Mouse (Mus musculus) neural tube, embryonic 14.5 days (tissue): ENCODE measurements around the gene Olfr487. TPM values are rescaled to one million over a fixed set of nuclear protein-coding genes. Genes with fewer than 3 reads are reported as not detected.
"Not testable (repeated sequence)": the region's sequence is repeated elsewhere in the genome, so short reads cannot be mapped to it uniquely, and the experiment has no call there.

Experiments used
- ATAC-seq: fragments of 200-750 bp; cut with Nextera tagmentation; 2 replicates; pipeline ENCODE4 v1.8.0; 2017; ENCODE audit warnings: low read depth, mild to moderate bottlenecking, moderate TSS enrichment, moderate library complexity
- H3K27ac ChIP-seq: fragments of 300-500 bp; sonication (generic); 2 replicates; pipeline ENCODE4 v1.5.1; 2014; ENCODE audit warnings: low read depth, mild to moderate bottlenecking, control low read depth, low read length, moderate library complexity, mixed read lengths
- H3K27me3 ChIP-seq: fragments of 300-500 bp; sonication (generic); 2 replicates; pipeline ENCODE4 v1.6.1; 2014; ENCODE audit warnings: low read length; ENCODE audit not compliant: control insufficient read depth, insufficient read depth
- H3K36me3 ChIP-seq: fragments of 300-500 bp; sonication (generic); 2 replicates; pipeline ENCODE4 v1.6.1; 2014; ENCODE audit warnings: low read length, mixed read lengths; ENCODE audit not compliant: control insufficient read depth, insufficient read depth
- H3K4me1 ChIP-seq: fragments of 300-500 bp; sonication (generic); 2 replicates; pipeline ENCODE4 v1.6.1; 2014; ENCODE audit warnings: low read length; ENCODE audit not compliant: control insufficient read depth, insufficient read depth
- H3K4me2 ChIP-seq: fragments of 300-500 bp; sonication (generic); 2 replicates; pipeline ENCODE4 v1.6.1; 2014; ENCODE audit warnings: mild to moderate bottlenecking, low read depth, low read length, control low read depth
- H3K4me3 ChIP-seq: fragments of 300-500 bp; sonication (generic); 2 replicates; pipeline ENCODE4 v1.5.1; 2014; ENCODE audit warnings: low read depth, low read length, control low read depth, mixed read lengths
- H3K9ac ChIP-seq: fragments of 300-500 bp; sonication (generic); replicated peaks from 2 replicates; pipeline ENCODE4 v1.6.1; 2014; ENCODE audit warnings: low read depth, mild to moderate bottlenecking, control low read depth, low read length, mixed read lengths
- H3K9me3 ChIP-seq: fragments of 300-500 bp; sonication (generic); 2 replicates; pipeline ENCODE4 v1.6.1; 2016; ENCODE audit warnings: low read length; ENCODE audit not compliant: control insufficient read depth
- WGBS: fragments of 180-500 bp; shearing (Covaris S2); extraction: QIAGEN DNeasy Blood & Tissue Kit; methylation state at CpG from one replicate; pipeline ENCODE4 v1.1.7; 2014; 5-methylcytosine and 5-hydroxymethylcytosine counted together
- polyA plus RNA-seq: library from polyadenylated mRNA; unstranded; fragments of >200 nt; fragmentation: Nextera tagmentation; extraction: Ambion mirVana; gene quantifications from 2 replicates; pipeline ENCODE4 v1.2.1, GENCODE M21; 2014

Olfr487 gene
- polyA plus RNA-seq: not detected in 2 replicates

DNA sequence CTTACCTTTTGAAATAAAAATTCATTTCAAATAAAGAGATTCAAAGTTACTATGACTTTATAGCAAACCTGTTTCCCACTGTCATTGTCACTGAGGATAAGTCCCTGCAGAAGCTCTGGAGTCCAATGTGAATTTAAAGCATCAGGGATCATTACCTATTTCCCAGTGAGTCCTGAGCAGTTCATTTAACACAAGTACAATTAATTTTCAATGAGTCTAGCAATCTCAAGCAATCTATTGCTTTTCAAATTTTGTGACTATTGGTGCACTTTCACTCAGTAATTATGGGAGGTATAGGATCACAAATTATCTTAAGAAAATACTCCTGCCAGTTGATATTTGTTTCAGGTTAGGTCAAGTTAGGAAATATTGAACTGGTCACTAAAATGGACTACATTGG, at the start of gene Olfr487:
Gene Olfr487 (minus strand): TSS at position 101 of the 400 bp plus-strand sequence.
- not testable (repeated sequence) for H3K27ac ChIP-seq, H3K9me3 ChIP-seq, H3K9ac ChIP-seq, H3K36me3 ChIP-seq, H3K4me1 ChIP-seq, H3K4me3 ChIP-seq, H3K4me2 ChIP-seq, H3K27me3 ChIP-seq, ATAC-seq

DNA sequence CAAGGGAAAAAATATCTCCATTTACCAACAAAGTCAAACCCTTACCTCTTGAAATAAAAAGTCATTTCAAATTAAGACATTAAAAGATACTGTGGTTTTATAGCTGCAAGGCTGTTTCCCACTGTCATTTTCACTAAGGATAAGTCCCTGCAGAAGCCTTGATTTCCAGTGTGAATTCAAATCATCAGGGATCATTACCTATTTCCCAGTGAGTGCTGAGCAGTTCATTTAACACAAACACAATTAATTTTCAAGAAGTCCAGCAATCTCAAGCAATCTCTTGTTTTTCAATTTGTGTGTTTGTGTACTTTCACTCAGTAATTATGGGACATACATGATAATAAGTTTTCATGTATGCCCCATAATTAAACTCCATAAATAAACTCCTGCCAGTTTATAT, 43.8 kb upstream of the Olfr487 start, which contains the start of gene Olfr488:
Gene Olfr488 (minus strand): TSS at position 101 of the 400 bp plus-strand sequence.
- Histone ChIP-seq H3K4me2 (no peak within 1 kb of the TSS), H3K4me1 (no peaks in the 10 kb centered on the region), H3K36me3 (no peaks in the 10 kb centered on the region), H3K9ac (no peak within 1 kb of the TSS), H3K27me3 (no peaks in the 10 kb centered on the region), H3K4me3 (no peak within 1 kb of the TSS), H3K27ac (no peak within 1 kb of the TSS), H3K9me3 (no peaks in the 10 kb centered on the region)
- no peak for ATAC-seq

DNA sequence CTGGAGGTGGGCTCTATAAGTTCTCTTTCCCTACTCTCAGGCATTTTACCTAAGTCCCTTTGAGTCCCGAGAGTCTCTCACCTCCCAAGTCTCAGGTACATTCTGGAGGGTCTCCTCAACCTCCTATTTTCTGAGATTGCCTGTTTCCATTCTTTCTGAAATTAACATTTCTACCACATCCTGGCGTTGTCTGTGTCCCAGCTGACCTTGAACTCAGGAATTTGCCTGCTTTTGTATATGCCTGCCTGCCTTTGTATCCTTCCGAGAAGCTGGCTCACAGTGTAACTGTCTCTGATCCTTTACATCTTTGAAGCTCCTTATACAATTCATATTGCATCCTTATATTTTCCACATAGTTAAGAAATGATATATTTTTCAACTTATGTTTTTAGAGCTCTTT, 19.1 kb upstream of the Olfr487 start:
- Histone ChIP-seq H3K9ac (no peak overlapping the region), H3K9me3 (no peaks in the 10 kb centered on the region), H3K4me1 (no peaks in the 10 kb centered on the region), H3K4me3 (no peak overlapping the region), H3K27me3 (no peaks in the 10 kb centered on the region), H3K27ac (no peak overlapping the region), H3K4me2 (no peak overlapping the region), H3K36me3 (no peaks in the 10 kb centered on the region)
- no peak for ATAC-seq
- WGBS: 89% methylated on average over 3 of the region's 3 CpGs

DNA sequence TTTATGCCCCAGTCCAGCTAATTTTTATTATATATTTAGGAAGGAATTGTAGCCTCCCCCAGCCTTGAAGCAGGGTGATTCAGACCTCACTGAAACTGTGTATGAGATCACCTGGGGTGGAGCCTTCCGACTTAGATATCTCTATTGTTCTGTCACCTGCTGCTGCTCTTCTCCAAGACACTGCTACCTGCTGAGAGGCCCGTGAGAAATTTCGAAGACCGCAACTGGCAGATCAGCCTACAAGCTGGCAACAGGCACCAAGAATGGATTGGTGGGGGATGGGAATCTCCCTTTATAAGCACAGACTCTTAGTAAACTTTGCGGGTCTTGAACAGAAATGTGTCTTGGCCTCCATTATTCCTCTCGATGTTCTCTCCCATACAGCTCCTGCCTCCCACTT, 17.5 kb downstream of the Olfr487 start:
- no peaks in the 10 kb centered on the region for H3K27me3 ChIP-seq
- ATAC-seq: no peak
- no peak overlapping the region for H3K4me2 ChIP-seq
- WGBS: 60% methylated on average over 6 of the region's 6 CpGs
- H3K27ac ChIP-seq: no peak overlapping the region
- no peak overlapping the region for H3K4me3 ChIP-seq
- H3K4me1 ChIP-seq: no peaks in the 10 kb centered on the region
- H3K9me3 ChIP-seq: no peaks in the 10 kb centered on the region
- H3K9ac ChIP-seq: no peak overlapping the region
- H3K36me3 ChIP-seq: no peaks in the 10 kb centered on the region

DNA sequence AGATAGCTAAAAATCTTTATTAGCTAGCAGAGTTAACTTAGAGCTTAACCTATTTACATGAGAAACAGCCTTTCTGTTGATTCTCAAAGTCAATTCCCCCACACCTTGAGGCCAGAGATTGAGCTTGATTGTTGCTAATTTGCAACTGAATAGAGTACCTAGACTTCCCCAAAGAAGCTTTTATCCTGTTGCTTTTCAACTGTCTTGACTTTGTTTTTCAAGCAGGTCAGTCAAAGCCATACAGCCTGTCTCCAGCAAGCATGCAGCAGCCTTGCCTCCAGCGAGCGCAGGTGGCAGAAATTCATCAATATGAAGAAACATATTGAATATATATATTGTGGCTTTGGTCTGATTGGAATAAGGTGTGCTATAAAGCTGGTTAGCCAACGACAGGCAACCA, 18.1 kb downstream of the Olfr487 start:
- H3K36me3 ChIP-seq, H3K4me2 ChIP-seq, H3K4me3 ChIP-seq, H3K9ac ChIP-seq, H3K9me3 ChIP-seq, H3K27me3 ChIP-seq, H3K4me1 ChIP-seq, ATAC-seq, H3K27ac ChIP-seq: not testable (repeated sequence)
- 51% methylated on average over 3 of the region's 3 CpGs for WGBS

DNA sequence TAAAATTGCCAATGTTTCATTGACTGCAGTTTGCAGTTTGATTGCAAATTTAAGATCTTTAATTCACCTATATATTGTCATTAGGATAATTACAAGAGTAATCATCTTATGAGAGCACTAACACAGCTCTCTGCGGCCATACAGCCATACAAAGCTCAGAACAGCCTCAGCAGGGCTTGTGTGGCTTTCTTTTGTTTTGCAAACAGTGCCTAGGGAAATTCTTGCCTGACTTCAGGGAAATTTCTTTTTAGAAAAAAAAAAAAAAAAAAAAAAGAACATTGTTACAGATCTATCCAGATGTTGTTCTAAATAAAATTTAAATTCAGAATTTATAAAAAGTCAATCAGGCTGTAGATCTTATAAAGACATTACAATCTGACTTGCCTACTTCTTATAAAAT, 21.7 kb downstream of the Olfr487 start:
- ATAC-seq, H3K27ac ChIP-seq, H3K27me3 ChIP-seq, H3K4me1 ChIP-seq, H3K9me3 ChIP-seq, H3K4me2 ChIP-seq, H3K36me3 ChIP-seq, H3K4me3 ChIP-seq, H3K9ac ChIP-seq: not testable (repeated sequence)
- WGBS: 36% methylated on average over 1 of the region's 1 CpGs

DNA sequence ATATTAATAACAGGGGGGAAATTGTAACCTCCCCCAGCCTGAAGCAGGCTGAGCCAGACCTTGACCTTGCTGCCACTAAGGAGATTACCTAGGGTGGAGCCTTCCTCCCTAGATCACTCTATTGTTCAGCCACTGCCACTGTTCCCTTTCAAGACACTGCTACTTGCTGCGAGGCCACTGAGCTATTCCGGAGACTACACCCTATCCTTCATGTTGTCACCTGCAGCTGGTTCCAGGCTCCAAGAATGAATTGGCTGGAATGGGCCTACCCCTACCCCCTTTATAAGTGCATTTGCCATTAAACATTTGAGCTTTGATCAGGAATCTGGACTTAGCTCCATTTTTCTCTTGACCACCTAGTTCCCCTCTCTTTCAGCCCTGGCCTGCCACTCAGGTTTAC, 23.2 kb downstream of the Olfr487 start:
- H3K27me3 ChIP-seq, H3K27ac ChIP-seq, H3K4me1 ChIP-seq, H3K9me3 ChIP-seq, H3K4me2 ChIP-seq, H3K36me3 ChIP-seq, H3K4me3 ChIP-seq, ATAC-seq, H3K9ac ChIP-seq: not testable (repeated sequence)
- 28% methylated on average over 2 of the region's 2 CpGs for WGBS

DNA sequence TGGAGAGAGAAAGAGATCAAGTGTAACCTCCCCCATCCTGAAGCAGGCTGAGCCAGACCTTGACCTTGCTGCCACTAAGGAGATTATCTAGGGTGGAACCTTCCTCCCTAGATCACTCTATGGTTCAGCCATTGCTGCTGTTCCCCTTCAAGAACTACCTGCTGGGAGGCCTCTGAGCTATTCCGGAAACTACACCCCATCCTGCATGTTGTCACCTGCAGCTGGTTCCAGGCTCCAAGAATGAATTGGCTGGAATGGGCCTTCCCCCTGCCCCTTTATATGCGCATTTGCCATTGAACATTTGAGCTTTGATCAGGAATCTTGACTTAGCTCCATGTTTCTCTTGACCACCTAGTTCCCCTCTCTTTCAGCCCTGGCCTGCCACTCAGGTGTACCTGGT, 29.2 kb downstream of the Olfr487 start:
- H3K27ac ChIP-seq, H3K4me3 ChIP-seq, H3K4me1 ChIP-seq, H3K9ac ChIP-seq, H3K9me3 ChIP-seq, H3K36me3 ChIP-seq, H3K27me3 ChIP-seq, ATAC-seq, H3K4me2 ChIP-seq: not testable (repeated sequence)
- WGBS: 93% methylated on average over 2 of the region's 2 CpGs

DNA sequence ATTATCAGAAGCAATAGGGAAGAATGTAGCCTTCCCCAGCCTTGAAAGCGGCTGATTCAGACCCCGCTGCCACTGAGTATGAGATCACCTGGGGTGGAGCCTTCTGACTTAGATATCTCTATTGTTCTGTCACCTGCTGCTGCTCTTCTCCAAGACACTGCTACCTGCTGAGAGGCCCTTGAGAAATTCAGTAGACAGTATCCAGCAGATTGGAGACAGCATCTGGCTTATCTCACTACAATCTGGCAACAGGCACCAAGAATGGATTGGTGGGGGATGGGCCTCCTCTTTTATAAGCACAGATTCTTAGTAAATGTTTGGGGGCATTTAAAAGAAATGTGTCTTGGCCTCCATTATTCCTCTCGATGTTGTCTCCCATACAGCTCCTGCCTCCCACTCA, 30.0 kb downstream of the Olfr487 start:
- not testable (repeated sequence) for H3K27ac ChIP-seq, H3K4me2 ChIP-seq, H3K4me1 ChIP-seq, ATAC-seq, H3K27me3 ChIP-seq, H3K9me3 ChIP-seq, H3K36me3 ChIP-seq, H3K9ac ChIP-seq, H3K4me3 ChIP-seq
- 93% methylated on average over 3 of the region's 3 CpGs for WGBS

DNA sequence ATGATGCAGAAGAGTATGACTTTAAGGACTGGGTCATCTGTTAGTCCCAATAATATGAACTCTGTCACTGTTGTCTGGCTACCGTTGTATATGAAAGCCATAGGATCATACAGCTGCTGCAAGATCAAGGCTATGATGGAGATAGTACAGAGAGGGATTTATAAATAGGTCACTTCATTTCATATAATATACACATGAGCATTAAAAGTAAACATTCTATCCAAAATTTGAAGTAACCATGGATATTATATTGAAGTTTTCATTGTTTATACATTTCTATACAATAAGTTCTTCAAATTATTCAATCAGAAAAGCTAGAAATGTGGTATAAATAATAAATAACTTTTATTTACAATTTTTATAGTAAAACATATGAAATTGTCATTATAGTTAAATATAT, 41.8 kb downstream of the Olfr487 start, which contains the start of gene Olfr486:
Gene Olfr486 (minus strand): TSS at position 101 of the 400 bp plus-strand sequence.
- ATAC-seq, H3K9me3 ChIP-seq, H3K27me3 ChIP-seq, H3K27ac ChIP-seq, H3K4me2 ChIP-seq, H3K4me1 ChIP-seq, H3K36me3 ChIP-seq, H3K9ac ChIP-seq, H3K4me3 ChIP-seq: not testable (repeated sequence)
- WGBS: 100% methylated on average over 1 of the region's 1 CpGs
